Mouse (Mus musculus) lung, embryonic 14.5 days (tissue): ENCODE measurements around the gene Sgtb. TPM values are rescaled to one million over a fixed set of nuclear protein-coding genes. Genes with fewer than 3 reads are reported as not detected.
A peak's percentile ranks its signal among the peaks of the same experiment; 100 is the strongest.

ENCODE experiments used
- ATAC-seq: fragments of 200-750 bp; cut with Nextera tagmentation; 2 replicates; pipeline ENCODE4 v1.8.0; 2017; ENCODE audit warnings: mild to moderate bottlenecking, moderate TSS enrichment, moderate library complexity; ENCODE audit not compliant: insufficient read depth
- DNase-seq: peaks from one replicate; pipeline ENCODE4 v3.0.0-alpha.2; 2015
- H3K27ac ChIP-seq: fragments of 300-500 bp; sonication (generic); 2 replicates; pipeline ENCODE4 v1.5.1; 2014; ENCODE audit warnings: low read depth, mild to moderate bottlenecking, moderate library complexity
- H3K27me3 ChIP-seq: fragments of 300-500 bp; sonication (generic); 2 replicates; pipeline ENCODE4 v1.6.1; 2014; ENCODE audit warnings: low read length, control low read depth; ENCODE audit not compliant: insufficient read depth
- H3K36me3 ChIP-seq: fragments of 300-500 bp; sonication (generic); 2 replicates; pipeline ENCODE4 v1.6.1; 2014; ENCODE audit warnings: control low read depth; ENCODE audit not compliant: insufficient read depth
- H3K4me1 ChIP-seq: fragments of 300-500 bp; sonication (generic); 2 replicates; pipeline ENCODE4 v1.6.1; 2014; ENCODE audit warnings: antibody characterized with exemption, control low read depth; ENCODE audit not compliant: insufficient read depth
- H3K4me2 ChIP-seq: fragments of 300-500 bp; sonication (generic); 2 replicates; pipeline ENCODE4 v1.6.1; 2014; ENCODE audit warnings: mild to moderate bottlenecking
- H3K4me3 ChIP-seq: fragments of 300-500 bp; sonication (generic); 2 replicates; pipeline ENCODE4 v1.5.1; 2014; ENCODE audit warnings: low read depth, low read length
- H3K9ac ChIP-seq: fragments of 300-500 bp; sonication (generic); 2 replicates; pipeline ENCODE4 v1.6.1; 2014
- H3K9me3 ChIP-seq: fragments of 300-500 bp; sonication (generic); 2 replicates; pipeline ENCODE4 v1.6.1; 2016; ENCODE audit warnings: low read depth, low read length, control low read depth
- CTCF ChIP-seq: IDR thresholded peaks from 2 replicates; pipeline ENCODE4 v1.5.1; 2016; ENCODE audit warnings: antibody characterized with exemption, low read depth
- WGBS: fragments of 180-500 bp; shearing (Covaris S2); extraction: QIAGEN DNeasy Blood & Tissue Kit; methylation state at CpG from one replicate; pipeline ENCODE4 v1.1.7; 2014; 5-methylcytosine and 5-hydroxymethylcytosine counted together
- polyA plus RNA-seq: library from polyadenylated mRNA; unstranded; fragments of >200 nt; fragmentation: Nextera tagmentation; extraction: Ambion mirVana; gene quantifications from 2 replicates; pipeline ENCODE4 v1.2.1, GENCODE M21; 2014

Sgtb gene
- polyA plus RNA-seq, 1 experiment from 2014 or later: 5.5 TPM

DNA sequence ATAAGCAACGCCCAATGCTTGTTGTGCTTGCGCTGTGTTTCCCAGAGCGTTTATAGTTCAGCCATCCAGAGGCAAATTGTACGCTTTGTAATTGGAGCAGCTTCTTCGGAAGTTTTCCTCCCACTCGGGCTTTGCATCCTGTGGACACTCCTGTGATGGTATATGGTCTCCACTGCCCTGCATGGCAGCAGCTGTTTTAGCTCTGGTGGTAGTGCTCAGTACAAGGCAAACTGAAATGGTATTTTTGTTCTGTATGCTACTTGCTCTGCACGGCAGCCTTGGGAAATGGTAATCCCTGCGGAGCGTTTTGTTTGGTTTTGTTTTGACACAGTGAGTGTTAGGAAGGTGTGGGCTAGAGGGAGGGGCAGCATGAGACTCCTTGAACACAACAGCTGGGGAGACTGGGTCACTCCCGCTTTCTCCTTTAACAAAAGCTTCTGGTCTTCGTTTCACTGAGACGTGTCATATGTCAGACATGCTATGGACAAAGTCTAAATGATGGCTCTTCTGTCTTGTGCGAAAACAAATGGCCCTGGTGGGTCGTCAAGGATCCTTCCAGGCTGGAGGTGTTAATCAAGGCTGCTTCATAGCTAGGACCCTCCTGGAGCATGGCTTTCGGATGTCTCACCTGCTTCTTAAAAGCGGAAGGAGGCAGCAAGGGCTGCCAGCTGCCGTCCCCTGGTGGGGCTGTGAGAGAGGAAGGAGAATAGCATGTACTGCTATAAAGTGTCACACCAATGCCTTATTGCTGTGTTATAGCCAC lies 12.7 kb downstream of the Sgtb start:
- Histone ChIP-seq H3K36me3 (0 out of 2 replicates have a peak, but pooled peaks cover 3% of the 10 kb centered on the region), H3K4me3 (no peak overlapping the region), H3K4me2 (no peak overlapping the region), H3K9me3 (no peaks in the 10 kb centered on the region), H3K9ac (no peak overlapping the region), H3K27ac (no peak overlapping the region), H3K4me1 (no peaks in the 10 kb centered on the region), H3K27me3 (no peaks in the 10 kb centered on the region)
- ATAC-seq (peak; percentile 11; the same call in 1 of the 2 replicates), DNase-seq (no peak)
- no peak for TF ChIP-seq CTCF
- 48% methylated on average over 17 of the region's 17 CpGs for WGBS

DNA sequence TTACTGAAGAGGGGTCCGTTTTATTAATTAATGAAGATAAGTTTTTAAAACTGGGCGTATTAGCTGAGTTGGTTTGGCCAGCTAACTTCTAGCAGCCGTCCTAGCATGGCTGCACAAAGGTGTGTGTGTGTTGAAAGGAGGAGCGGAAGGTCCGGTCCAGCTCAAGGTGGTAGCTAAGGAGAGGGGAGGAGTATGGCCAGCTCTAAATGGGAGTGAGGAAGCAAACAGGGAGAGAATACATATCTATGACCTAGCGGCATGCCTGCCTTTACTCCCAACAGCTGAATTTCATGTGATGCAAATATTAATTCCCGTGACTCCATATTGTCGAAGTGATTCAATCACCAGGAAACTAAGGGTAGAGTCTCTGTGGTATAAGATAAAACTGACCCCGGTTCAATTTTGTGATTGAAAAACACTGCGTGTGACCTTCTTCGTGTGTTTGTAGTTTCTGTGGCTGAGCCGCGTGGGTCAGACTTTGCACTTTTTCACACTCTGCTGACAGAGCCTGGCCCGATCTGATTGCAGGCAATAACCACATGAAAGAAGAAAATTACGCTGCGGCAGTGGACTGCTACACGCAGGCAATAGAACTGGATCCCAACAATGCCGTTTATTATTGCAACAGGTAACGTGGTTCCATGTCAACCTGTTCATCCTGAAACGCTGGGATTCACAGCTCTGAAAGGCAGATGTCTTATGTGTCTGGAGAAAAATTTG lies 14.3 kb downstream of the Sgtb start:
- no peak overlapping the region for H3K9ac ChIP-seq
- 90% methylated on average over 20 of the region's 20 CpGs for WGBS
- no peak overlapping the region for H3K4me2 ChIP-seq
- ATAC-seq: no peak
- H3K4me3 ChIP-seq: no peak overlapping the region
- H3K36me3 ChIP-seq: 0 out of 2 replicates have a peak, but pooled peaks cover 3% of the 10 kb centered on the region
- H3K4me1 ChIP-seq: no peaks in the 10 kb centered on the region
- no peaks in the 10 kb centered on the region for H3K27me3 ChIP-seq
- no peaks in the 10 kb centered on the region for H3K9me3 ChIP-seq
- no peak for TF ChIP-seq CTCF
- DNase-seq: no peak
- H3K27ac ChIP-seq: no peak overlapping the region

DNA sequence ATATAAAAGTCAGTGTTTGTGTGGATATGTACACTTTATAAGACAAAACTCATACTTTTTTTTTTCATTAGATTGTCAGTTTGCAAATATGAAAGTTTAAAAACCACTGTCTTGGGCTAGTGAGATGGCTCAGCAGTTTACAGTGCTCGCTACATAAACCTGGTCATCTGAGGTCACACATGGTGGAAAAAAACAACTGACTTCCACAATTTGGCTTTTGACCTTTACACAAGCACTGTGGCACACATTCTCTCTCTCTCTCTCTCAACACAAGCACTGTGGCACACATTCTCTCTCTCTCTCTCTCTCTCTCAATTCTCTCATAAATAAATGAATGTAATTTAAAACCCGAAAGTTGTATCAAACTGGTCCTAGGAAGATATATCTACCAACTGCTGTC lies 23.0 kb downstream of the Sgtb start:
- ATAC-seq (no peak), DNase-seq (no peak)
- H3K36me3 ChIP-seq: peaks cover 10% of the 10 kb centered on the region; the same call in 1 of the 2 replicates
- 82% methylated on average over 2 of the region's 2 CpGs for WGBS
- no peaks in the 10 kb centered on the region for H3K4me1 ChIP-seq
- no peaks in the 10 kb centered on the region for H3K27me3 ChIP-seq
- H3K9me3 ChIP-seq: no peaks in the 10 kb centered on the region
- H3K27ac ChIP-seq: no peak overlapping the region
- no peak overlapping the region for H3K4me2 ChIP-seq
- no peak overlapping the region for H3K4me3 ChIP-seq
- H3K9ac ChIP-seq: no peak overlapping the region
- TF ChIP-seq CTCF: no peak

DNA sequence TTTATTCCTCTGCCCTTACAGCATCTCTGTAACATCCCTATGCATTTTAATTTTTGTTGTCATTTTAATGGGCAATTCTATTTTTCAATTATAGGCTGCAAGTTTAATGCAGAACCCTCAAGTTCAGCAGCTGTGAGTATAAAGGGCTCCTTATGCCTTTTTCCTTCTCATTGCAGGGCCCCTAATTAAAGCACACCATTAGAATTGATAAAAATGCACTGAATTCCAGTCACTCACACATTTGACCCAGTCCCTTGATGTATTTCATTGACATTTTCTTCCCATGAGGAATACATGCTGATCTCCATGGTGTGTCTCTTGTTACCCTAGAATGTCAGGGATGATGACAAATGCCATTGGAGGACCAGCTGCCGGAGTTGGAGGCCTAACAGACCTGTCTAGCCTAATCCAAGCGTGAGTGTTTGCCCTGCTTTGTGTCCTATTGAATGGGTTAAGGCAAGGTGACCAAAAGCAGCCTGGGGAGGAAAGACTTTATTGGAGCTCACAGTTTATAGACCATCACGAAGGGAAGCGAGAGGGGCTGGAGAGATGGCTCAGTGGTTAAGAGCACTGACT lies 25.1 kb downstream of the Sgtb start:
- Histone ChIP-seq H3K27me3 (no peaks in the 10 kb centered on the region), H3K9me3 (no peaks in the 10 kb centered on the region), H3K4me3 (no peak overlapping the region), H3K9ac (no peak overlapping the region), H3K4me1 (no peaks in the 10 kb centered on the region), H3K36me3 (peaks cover 10% of the 10 kb centered on the region; the same call in 1 of the 2 replicates), H3K4me2 (no peak overlapping the region), H3K27ac (no peak overlapping the region)
- TF ChIP-seq CTCF: no peak
- DNase-seq: no peak
- ATAC-seq: no peak
- WGBS: 89% methylated on average over 4 of the region's 4 CpGs

DNA sequence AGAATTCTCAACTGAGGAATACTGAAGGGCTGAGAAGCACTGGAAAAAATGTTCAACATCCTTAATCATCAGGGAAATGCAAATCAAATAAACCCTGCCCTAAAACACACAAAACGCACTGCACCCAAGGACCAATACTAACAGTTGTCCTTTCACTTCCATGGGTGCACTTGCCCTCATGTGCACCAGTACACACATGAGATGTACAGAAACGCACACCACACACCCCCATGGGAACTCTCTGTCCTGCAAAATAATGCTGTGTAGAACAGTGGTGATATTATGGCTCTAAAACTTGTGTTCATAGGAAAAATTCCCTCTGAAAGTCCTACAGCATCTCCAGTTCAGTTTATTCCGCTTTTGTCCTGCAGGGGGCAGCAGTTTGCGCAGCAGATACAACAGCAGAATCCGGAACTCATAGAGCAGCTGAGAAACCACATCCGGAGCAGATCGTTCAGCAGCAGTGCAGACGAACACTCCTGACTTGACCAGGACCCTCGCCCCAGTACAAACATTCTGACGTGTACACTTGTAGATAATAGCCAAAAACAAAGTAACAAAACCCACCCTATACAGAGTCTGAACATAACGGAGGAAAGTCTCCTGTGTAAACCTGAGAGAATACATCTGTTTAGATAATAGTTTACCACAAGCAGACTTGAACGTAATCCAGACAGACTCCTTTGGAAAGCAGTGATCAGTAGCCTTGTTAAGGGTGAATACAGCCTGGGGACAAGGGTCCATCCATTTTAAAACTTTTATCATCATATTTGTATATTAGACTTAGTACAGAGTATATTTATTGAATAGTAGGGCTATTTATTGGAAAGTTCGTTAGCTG lies 30.0 kb downstream of the Sgtb start:
- peak; percentile 89 for TF ChIP-seq CTCF
- ATAC-seq (peak; percentile 84), DNase-seq (peak; percentile 88)
- Histone ChIP-seq H3K27me3 (no peaks in the 10 kb centered on the region), H3K36me3 (peaks cover 40% of the 10 kb centered on the region), H3K4me3 (no peak overlapping the region), H3K4me2 (peak overlapping the region; percentile 35), H3K4me1 (no peaks in the 10 kb centered on the region), H3K27ac (no peak overlapping the region), H3K9me3 (no peaks in the 10 kb centered on the region), H3K9ac (no peak overlapping the region)
- WGBS: 35% methylated on average over 13 of the region's 13 CpGs

DNA sequence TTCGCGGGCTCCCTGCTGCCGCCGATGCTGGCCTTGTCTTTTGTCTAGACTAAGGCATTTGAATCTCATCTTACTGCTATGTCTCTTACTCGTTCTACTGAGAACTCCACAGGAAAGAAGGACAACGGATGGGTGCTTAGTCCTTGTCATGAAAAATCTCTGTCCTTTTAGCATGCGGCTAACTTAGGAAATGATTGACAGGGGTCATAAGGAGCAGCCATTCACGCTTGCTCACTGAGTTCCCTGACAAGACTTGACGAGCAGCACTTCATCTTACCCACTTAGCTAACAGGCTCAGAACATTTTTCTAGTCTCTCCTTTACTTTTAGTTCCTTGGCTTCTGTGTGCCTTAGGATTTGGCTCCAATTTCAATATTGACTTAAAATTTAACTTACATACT lies 35.3 kb downstream of the Sgtb start:
- DNase-seq: no peak
- no peak for ATAC-seq
- no peaks in the 10 kb centered on the region for H3K27me3 ChIP-seq
- no peaks in the 10 kb centered on the region for H3K9me3 ChIP-seq
- no peak overlapping the region for H3K9ac ChIP-seq
- no peak for TF ChIP-seq CTCF
- no peaks in the 10 kb centered on the region for H3K4me1 ChIP-seq
- H3K4me2 ChIP-seq: no peak overlapping the region
- peaks cover 73% of the 10 kb centered on the region for H3K36me3 ChIP-seq
- no peak overlapping the region for H3K4me3 ChIP-seq
- no peak overlapping the region for H3K27ac ChIP-seq
- WGBS: 72% methylated on average over 9 of the region's 9 CpGs
